Mouse (Mus musculus): ENCODE measurements at regions not wholly inside any gene's neighbourhood (a gene's known extent, or its start where the extent isn't known, plus 50 kb on each side); places are given as distances from the start of the nearest gene placed in this dataset.

DNA sequence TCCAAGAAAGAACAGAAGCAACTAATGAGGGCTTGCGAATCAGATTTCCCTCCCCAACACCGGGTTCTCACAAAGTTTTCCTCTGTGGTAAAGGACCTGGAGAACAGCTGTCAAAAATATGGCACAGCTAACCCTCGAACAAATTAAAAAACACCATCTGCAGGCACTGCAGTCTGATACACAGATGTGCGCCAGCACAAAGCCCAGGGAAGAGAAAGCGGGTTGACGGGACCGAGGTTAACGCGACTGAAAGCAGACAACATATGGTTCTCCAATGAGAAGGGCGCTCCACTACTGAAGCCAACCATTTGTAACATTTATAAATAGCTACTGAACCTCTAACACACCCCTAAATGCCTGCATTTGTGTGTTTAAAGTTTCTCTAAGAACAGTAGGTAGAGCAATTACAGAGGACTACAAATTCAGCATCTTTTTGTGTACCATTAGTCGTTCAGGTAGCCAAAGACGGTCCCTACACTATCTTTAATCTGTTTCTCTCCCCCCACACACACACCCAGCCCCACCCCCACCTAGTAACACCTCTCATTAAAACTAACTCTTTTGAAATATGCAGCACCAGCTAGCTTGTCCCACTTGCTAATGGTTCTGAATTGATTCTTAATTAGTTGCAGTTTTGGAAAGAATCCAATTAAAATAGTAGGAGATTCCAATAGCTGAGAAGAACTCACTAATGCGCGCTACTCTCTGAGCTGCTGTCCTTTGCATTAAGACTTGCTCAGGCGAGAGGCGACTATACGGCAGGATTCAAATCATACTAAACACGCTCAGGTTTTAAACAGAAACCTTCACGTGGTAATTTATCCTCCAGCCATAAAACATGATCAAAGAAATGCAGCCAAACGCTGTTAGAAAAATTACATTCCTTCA, 236.0 kb upstream of the Hnrnpa3 start:
- ATAC-seq (ENCODE audit: extremely low read depth, insufficient number of reproducible peaks, low FRiP score, poor library complexity, severe bottlenecking), result no peak
- TF ChIP-seq POLR2AphosphoS5 (IDR thresholded peaks at IDR 0.05; ENCODE audit: insufficient replicate concordance, low read depth, low read length) (no peak), GATA1 (IDR thresholded peaks at IDR 0.05; ENCODE audit: borderline replicate concordance, low read length) (no peak), CTCF (IDR thresholded peaks at IDR 0.05; ENCODE audit: low read depth, low read length) (no peak), GATA2 (IDR thresholded peaks at IDR 0.05; ENCODE audit: borderline replicate concordance, low read depth, low read length) (no peak), TAL1 (conservative IDR thresholded peaks at IDR 0.05; ENCODE audit: low read depth, low read length) (no peak)
- Histone ChIP-seq H3K9me3 (replicated peaks) (no peaks in the 10 kb centered on the region), H3K36me3 (replicated peaks) (no peaks in the 10 kb centered on the region), H3K4me1 (ENCODE audit: insufficient read depth, low read depth, low read length) (no peaks in the 10 kb centered on the region), H3K4me3 (ENCODE audit: low read depth, low read length) (no peak overlapping the region), H3K27me3 (ENCODE audit: insufficient read depth, low read length) (peaks cover 1% of the 10 kb centered on the region; the same call in 1 of the 2 replicates)
- DNase-seq (ENCODE audit: low spot score), result no peak

DNA sequence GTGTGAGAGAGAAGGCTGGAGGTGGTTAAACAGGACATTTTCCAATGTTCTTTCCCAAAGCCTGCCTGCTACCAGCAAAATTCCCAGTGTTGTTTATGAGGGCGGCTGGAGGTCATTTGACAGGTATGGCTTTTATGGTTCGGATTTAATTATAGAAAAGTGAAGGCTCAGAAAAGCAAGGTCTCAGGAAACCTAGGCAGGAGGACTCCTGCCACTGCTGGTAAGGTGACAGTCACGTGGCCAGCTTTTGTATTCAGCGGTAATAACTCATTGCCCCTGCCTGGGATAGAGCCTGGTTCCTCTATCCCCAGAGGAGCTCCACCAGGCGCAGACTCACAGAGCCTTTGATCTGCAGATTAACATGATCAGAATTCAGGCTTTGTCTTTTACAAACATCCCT, 235.2 kb upstream of the Hnrnpa3 start:
- Histone ChIP-seq H3K4me1 (ENCODE audit: insufficient read depth, low read depth, low read length) (no peaks in the 10 kb centered on the region), H3K9me3 (replicated peaks) (no peaks in the 10 kb centered on the region), H3K4me3 (ENCODE audit: low read depth, low read length) (no peak overlapping the region), H3K36me3 (replicated peaks) (no peaks in the 10 kb centered on the region), H3K27me3 (ENCODE audit: insufficient read depth, low read length) (no peaks in the 10 kb centered on the region)
- TF ChIP-seq POLR2AphosphoS5 (IDR thresholded peaks at IDR 0.05; ENCODE audit: insufficient replicate concordance, low read depth, low read length), result no peak
- no peak for TF ChIP-seq TAL1 (conservative IDR thresholded peaks at IDR 0.05; ENCODE audit: low read depth, low read length)
- TF ChIP-seq GATA2 (IDR thresholded peaks at IDR 0.05; ENCODE audit: borderline replicate concordance, low read depth, low read length), result no peak
- no peak for DNase-seq (ENCODE audit: low spot score)
- ATAC-seq (ENCODE audit: extremely low read depth, insufficient number of reproducible peaks, low FRiP score, poor library complexity, severe bottlenecking), result no peak

GRCm38 (mm10) chr2:75424363-75424762, 234.7 kb upstream of the Hnrnpa3 start:
- Histone ChIP-seq H3K4me1 (ENCODE audit: insufficient read depth, low read depth, low read length) (no peaks in the 10 kb centered on the region), H3K9me3 (replicated peaks) (no peaks in the 10 kb centered on the region), H3K4me3 (ENCODE audit: low read depth, low read length) (no peak overlapping the region), H3K27me3 (ENCODE audit: insufficient read depth, low read length) (no peaks in the 10 kb centered on the region), H3K36me3 (replicated peaks) (no peaks in the 10 kb centered on the region)
- no peak for ATAC-seq (ENCODE audit: extremely low read depth, insufficient number of reproducible peaks, low FRiP score, poor library complexity, severe bottlenecking)
- no peak for DNase-seq (ENCODE audit: low spot score)
- no peak for TF ChIP-seq TAL1 (conservative IDR thresholded peaks at IDR 0.05; ENCODE audit: low read depth, low read length)
- no peak for TF ChIP-seq GATA1 (IDR thresholded peaks at IDR 0.05; ENCODE audit: borderline replicate concordance, low read length)
- TF ChIP-seq GATA2 (IDR thresholded peaks at IDR 0.05; ENCODE audit: borderline replicate concordance, low read depth, low read length), result no peak
- TF ChIP-seq CTCF (IDR thresholded peaks at IDR 0.05; ENCODE audit: low read depth, low read length), result no peak
- TF ChIP-seq POLR2AphosphoS5 (IDR thresholded peaks at IDR 0.05; ENCODE audit: insufficient replicate concordance, low read depth, low read length), result no peak

- no peak for ATAC-seq (ENCODE audit: extremely low read depth, insufficient number of reproducible peaks, low FRiP score, poor library complexity, severe bottlenecking)
- no peaks in the 10 kb centered on the region for H3K27me3 ChIP-seq (ENCODE audit: insufficient read depth, low read length)
- no peak for DNase-seq (ENCODE audit: low spot score)
- no peaks in the 10 kb centered on the region for H3K36me3 ChIP-seq (replicated peaks)
- H3K9me3 ChIP-seq (replicated peaks), result no peaks in the 10 kb centered on the region
- H3K4me1 ChIP-seq (ENCODE audit: insufficient read depth, low read depth, low read length), result no peaks in the 10 kb centered on the region
- H3K4me3 ChIP-seq (ENCODE audit: low read depth, low read length), result no peak overlapping the region
- TF ChIP-seq POLR2AphosphoS5 (IDR thresholded peaks at IDR 0.05; ENCODE audit: insufficient replicate concordance, low read depth, low read length), result no peak
- TF ChIP-seq TAL1 (conservative IDR thresholded peaks at IDR 0.05; ENCODE audit: low read depth, low read length), result no peak
- no peak for TF ChIP-seq GATA1 (IDR thresholded peaks at IDR 0.05; ENCODE audit: borderline replicate concordance, low read length)
- TF ChIP-seq CTCF (IDR thresholded peaks at IDR 0.05; ENCODE audit: low read depth, low read length), result no peak
- TF ChIP-seq GATA2 (IDR thresholded peaks at IDR 0.05; ENCODE audit: borderline replicate concordance, low read depth, low read length), result no peak
Observed at GRCm38 (mm10) chr2:75424911-75425310, 234.2 kb upstream of the Hnrnpa3 start.

- Histone ChIP-seq H3K9me3 (replicated peaks) (no peaks in the 10 kb centered on the region), H3K27me3 (ENCODE audit: insufficient read depth, low read length) (no peaks in the 10 kb centered on the region), H3K4me3 (ENCODE audit: low read depth, low read length) (no peak overlapping the region), H3K4me1 (ENCODE audit: insufficient read depth, low read depth, low read length) (no peaks in the 10 kb centered on the region), H3K36me3 (replicated peaks) (no peaks in the 10 kb centered on the region)
- ATAC-seq (ENCODE audit: extremely low read depth, insufficient number of reproducible peaks, low FRiP score, poor library complexity, severe bottlenecking) (no peak), DNase-seq (ENCODE audit: low spot score) (no peak)
- TF ChIP-seq TAL1 (conservative IDR thresholded peaks at IDR 0.05; ENCODE audit: low read depth, low read length) (no peak), POLR2AphosphoS5 (IDR thresholded peaks at IDR 0.05; ENCODE audit: insufficient replicate concordance, low read depth, low read length) (no peak), CTCF (IDR thresholded peaks at IDR 0.05; ENCODE audit: low read depth, low read length) (no peak), GATA1 (IDR thresholded peaks at IDR 0.05; ENCODE audit: borderline replicate concordance, low read length) (no peak), GATA2 (IDR thresholded peaks at IDR 0.05; ENCODE audit: borderline replicate concordance, low read depth, low read length) (no peak)
Observed at GRCm38 (mm10) chr2:75425384-75425783, 233.7 kb upstream of the Hnrnpa3 start.

DNA sequence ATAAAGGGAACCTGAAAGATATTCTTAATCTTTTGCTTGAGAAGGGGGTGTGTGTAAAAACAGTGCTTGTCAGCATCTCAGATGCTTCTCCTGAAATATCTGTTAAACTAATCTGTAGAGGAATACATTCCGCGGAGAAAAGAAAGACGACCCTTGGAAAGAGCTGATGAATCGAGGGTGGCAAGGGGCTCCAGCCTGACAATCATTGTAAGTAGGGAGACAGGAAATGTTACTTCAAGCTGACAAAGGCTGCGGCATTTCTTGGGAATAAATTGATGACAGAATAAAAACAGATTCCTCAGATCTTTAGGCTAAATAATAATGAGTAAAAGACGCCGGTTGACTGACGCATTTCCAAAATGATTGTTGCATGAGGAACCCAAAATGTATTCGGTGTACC, 233.3 kb upstream of the Hnrnpa3 start:
- H3K27me3 ChIP-seq (ENCODE audit: insufficient read depth, low read length), result no peaks in the 10 kb centered on the region
- TF ChIP-seq GATA1 (IDR thresholded peaks at IDR 0.05; ENCODE audit: borderline replicate concordance, low read length) (no peak), POLR2AphosphoS5 (IDR thresholded peaks at IDR 0.05; ENCODE audit: insufficient replicate concordance, low read depth, low read length) (no peak), GATA2 (IDR thresholded peaks at IDR 0.05; ENCODE audit: borderline replicate concordance, low read depth, low read length) (no peak), CTCF (IDR thresholded peaks at IDR 0.05; ENCODE audit: low read depth, low read length) (no peak), TAL1 (conservative IDR thresholded peaks at IDR 0.05; ENCODE audit: low read depth, low read length) (no peak)
- no peaks in the 10 kb centered on the region for H3K4me1 ChIP-seq (ENCODE audit: insufficient read depth, low read depth, low read length)
- no peaks in the 10 kb centered on the region for H3K36me3 ChIP-seq (replicated peaks)
- no peak overlapping the region for H3K4me3 ChIP-seq (ENCODE audit: low read depth, low read length)
- no peaks in the 10 kb centered on the region for H3K9me3 ChIP-seq (replicated peaks)
- DNase-seq (ENCODE audit: low spot score) (no peak), ATAC-seq (ENCODE audit: extremely low read depth, insufficient number of reproducible peaks, low FRiP score, poor library complexity, severe bottlenecking) (no peak)

Measured in G1E (cell line).